Mouse (Mus musculus) spleen, adult 2 months (tissue): ENCODE data around the gene Garnl3. TPM values are rescaled to one million over a fixed set of nuclear protein-coding genes. Genes with fewer than 3 reads are reported as not detected.

Source experiments
- DNase-seq, 2 experiments: peaks; one replicate each; pipeline versions ENCODE4 v3.0.0 to v3.0.0-alpha.2; 2012 to 2021; ENCODE audit warnings: low spot score in 2 of 2, low read depth in 1 of 2
- H3K27ac ChIP-seq: fragments of 200-500 bp; 2 replicates; pipeline ENCODE4 v1.5.1; 2012; ENCODE audit warnings: low read length, inconsistent platforms; ENCODE audit not compliant: insufficient read depth
- H3K27me3 ChIP-seq: fragments of 200-500 bp; 2 replicates; pipeline ENCODE4 v1.6.1; 2012; ENCODE audit warnings: mild to moderate bottlenecking, moderate library complexity, low read length, inconsistent platforms; ENCODE audit not compliant: control insufficient read depth, insufficient read depth
- H3K36me3 ChIP-seq: fragments of 200-500 bp; 2 replicates; pipeline ENCODE4 v1.6.1; 2012; ENCODE audit warnings: mild to moderate bottlenecking, low read length, inconsistent platforms; ENCODE audit not compliant: control insufficient read depth, insufficient read depth
- H3K4me1 ChIP-seq: fragments of 200-500 bp; 2 replicates; pipeline ENCODE4 v1.6.1; 2011; ENCODE audit warnings: inconsistent platforms; ENCODE audit not compliant: control insufficient read depth, insufficient read depth, insufficient read length
- H3K4me3 ChIP-seq: fragments of 200-500 bp; 2 replicates; pipeline ENCODE4 v1.5.1; 2011; ENCODE audit warnings: mild to moderate bottlenecking, inconsistent platforms; ENCODE audit not compliant: insufficient read depth, insufficient read length; ENCODE audit errors: extremely low read depth
- CTCF ChIP-seq: fragments of 200-500 bp; IDR thresholded peaks from 2 replicates; pipeline ENCODE4 v1.5.1; 2011; ENCODE audit warnings: mild to moderate bottlenecking, inconsistent platforms; ENCODE audit not compliant: insufficient read depth, insufficient read length, insufficient replicate concordance; ENCODE audit errors: extremely low read depth
- POLR2A ChIP-seq: fragments of 200-500 bp; IDR thresholded peaks from 2 replicates; pipeline ENCODE4 v1.6.1; 2011; ENCODE audit warnings: low read depth, low read length, inconsistent platforms
- WGBS: fragments of 180-500 bp; shearing (Covaris S2); methylation state at CpG from one replicate; pipeline ENCODE4 v1.1.7; 2018; 5-methylcytosine and 5-hydroxymethylcytosine counted together
- polyA plus RNA-seq: library from polyadenylated mRNA; depleted of rRNA; stranded (reverse); fragments of >200 nt; gene quantifications from 2 replicates; pipeline ENCODE4 v1.2.3, GENCODE M21; 2012

Garnl3 gene
- polyA plus RNA-seq, 1 experiment: 1.9 TPM

GRCm38 (mm10) chr2:32966184-32966688, 165.2 kb downstream of the Garnl3 start:
- Histone ChIP-seq H3K27ac (peak overlapping the region; percentile 90), H3K27me3 (no peaks in the 10 kb centered on the region), H3K4me3 (peak overlapping the region; percentile 66), H3K4me1 (peaks cover 8% of the 10 kb centered on the region; the same call in 1 of the 2 replicates), H3K36me3 (peaks cover 16% of the 10 kb centered on the region)
- no peak for DNase-seq
- 13% methylated on average over 13 of the region's 13 CpGs for whole genome bisulfite sequencing
- TF ChIP-seq POLR2A (no peak), CTCF (no peak)

GRCm38 (mm10) chr2:32965511-32966183, 165.8 kb downstream of the Garnl3 start:
- 33% methylated on average over 7 of the region's 7 CpGs for WGBS
- peaks cover 16% of the 10 kb centered on the region for H3K36me3 ChIP-seq
- H3K4me1 ChIP-seq: peaks cover 11% of the 10 kb centered on the region; the same call in 1 of the 2 replicates
- TF ChIP-seq CTCF (no peak), POLR2A (no peak)
- peak in 1 of 2 experiments; percentile 64 for DNase-seq
- peak overlapping the region; percentile 90 for H3K27ac ChIP-seq
- no peaks in the 10 kb centered on the region for H3K27me3 ChIP-seq
- H3K4me3 ChIP-seq: no peak overlapping the region

GRCm38 (mm10) chr2:32964659-32965457, 166.6 kb downstream of the Garnl3 start:
- 42% methylated on average over 10 of the region's 10 CpGs for whole genome bisulfite sequencing
- no peak for TF ChIP-seq POLR2A
- TF ChIP-seq CTCF: no peak
- H3K27me3 ChIP-seq: no peaks in the 10 kb centered on the region
- no peak overlapping the region for H3K4me3 ChIP-seq
- DNase-seq: peak in 1 of 2 experiments; percentile 21
- peaks cover 16% of the 10 kb centered on the region for H3K36me3 ChIP-seq
- H3K27ac ChIP-seq: peak overlapping the region; percentile 66
- H3K4me1 ChIP-seq: peaks cover 11% of the 10 kb centered on the region; the same call in 1 of the 2 replicates

GRCm38 (mm10) chr2:32963981-32964380, 167.5 kb downstream of the Garnl3 start:
- no peak overlapping the region for H3K4me3 ChIP-seq
- no peaks in the 10 kb centered on the region for H3K27me3 ChIP-seq
- H3K27ac ChIP-seq: no peak overlapping the region
- WGBS: 80% methylated on average over 1 of the region's 1 CpGs
- H3K36me3 ChIP-seq: peaks cover 16% of the 10 kb centered on the region
- TF ChIP-seq CTCF (no peak), POLR2A (no peak)
- H3K4me1 ChIP-seq: peaks cover 11% of the 10 kb centered on the region; the same call in 1 of the 2 replicates
- DNase-seq: no peak

GRCm38 (mm10) chr2:32963544-32963943, 167.9 kb downstream of the Garnl3 start:
- H3K27ac ChIP-seq: no peak overlapping the region

GRCm38 (mm10) chr2:32962875-32963220, 168.6 kb downstream of the Garnl3 start:
- Histone ChIP-seq H3K36me3 (peaks cover 16% of the 10 kb centered on the region), H3K4me1 (peaks cover 11% of the 10 kb centered on the region; the same call in 1 of the 2 replicates), H3K27me3 (no peaks in the 10 kb centered on the region), H3K4me3 (peak overlapping the region; percentile 86), H3K27ac (peak overlapping the region; percentile 82)
- no peak for TF ChIP-seq CTCF
- no peak for TF ChIP-seq POLR2A
- DNase-seq: peak in 1 of 2 experiments; percentile 22
- 3% methylated on average over 9 of the region's 9 CpGs for WGBS

More at GRCm38 (mm10) chr2:32963544-32963943, 167.9 kb downstream of the Garnl3 start:
- TF ChIP-seq CTCF (no peak), POLR2A (no peak)
- Histone ChIP-seq H3K27me3 (no peaks in the 10 kb centered on the region), H3K4me3 (no peak overlapping the region), H3K4me1 (peaks cover 11% of the 10 kb centered on the region; the same call in 1 of the 2 replicates), H3K36me3 (peaks cover 16% of the 10 kb centered on the region)
- WGBS: 72% methylated on average over 4 of the region's 4 CpGs
- no peak for DNase-seq
